Mouse (Mus musculus) MEL (cell line): ENCODE measurements around the gene Tsc2.
A peak's percentile ranks its signal among the peaks of the same experiment; 100 is the strongest.

Experiments
- BHLHE40 ChIP-seq: IDR thresholded peaks from 2 replicates; pipeline ENCODE4 v1.6.1; 2012; ENCODE audit warnings: low read depth, mild to moderate bottlenecking, inconsistent platforms, low read length, improper control_type of control experiment, borderline replicate concordance
- CTCF ChIP-seq, 3 experiments: IDR thresholded peaks in 2 of 3; conservative IDR thresholded peaks in 1 of 3; 2 replicates each; pipeline ENCODE4 v1.5.1; 2011 to 2012; ENCODE audit warnings: low read length in 3 of 3, low read depth in 2 of 3, mild to moderate bottlenecking in 2 of 3, improper control_type of control experiment in 1 of 3, inconsistent platforms in 1 of 3, mixed read lengths in 1 of 3, moderate library complexity in 1 of 3; ENCODE audit not compliant: control insufficient read depth in 1 of 3, insufficient read depth in 1 of 3, poor library complexity in 1 of 3, severe bottlenecking in 1 of 3
- GATA1 ChIP-seq: IDR thresholded peaks from 2 replicates; pipeline ENCODE4 v1.6.1; 2011; ENCODE audit warnings: low read depth, low read length, improper control_type of control experiment
- POLR2A ChIP-seq, 2 experiments: IDR thresholded peaks; 2 replicates each; pipeline ENCODE4 v1.6.1; 2011 to 2012; ENCODE audit warnings: low read length in 2 of 2, mild to moderate bottlenecking in 2 of 2, control low read depth in 1 of 2, improper control_type of control experiment in 1 of 2, low read depth in 1 of 2, moderate library complexity in 1 of 2; ENCODE audit not compliant: control insufficient read depth in 1 of 2, insufficient read depth in 1 of 2, poor library complexity in 1 of 2
- TAL1 ChIP-seq: IDR thresholded peaks from 2 replicates; pipeline ENCODE4 v1.6.1; 2012; ENCODE audit warnings: mild to moderate bottlenecking, inconsistent platforms, low read length, moderate library complexity, mixed read lengths
- TCF12 ChIP-seq: IDR thresholded peaks from 2 replicates; pipeline ENCODE4 v1.6.1; 2014; ENCODE audit warnings: low read depth, mild to moderate bottlenecking, inconsistent platforms, low read length, improper control_type of control experiment, moderate library complexity
- UBTF ChIP-seq: IDR thresholded peaks from 2 replicates; pipeline ENCODE4 v1.6.1; 2012; ENCODE audit warnings: low read depth, mild to moderate bottlenecking, inconsistent platforms, low read length, improper control_type of control experiment, moderate library complexity, borderline replicate concordance; ENCODE audit not compliant: insufficient read depth
- ZKSCAN1 ChIP-seq: IDR thresholded peaks from 2 replicates; pipeline ENCODE4 v1.6.1; 2012; ENCODE audit warnings: low read depth, mild to moderate bottlenecking, inconsistent platforms, low read length, improper control_type of control experiment, moderate library complexity
- ZNF384 ChIP-seq: IDR thresholded peaks from 2 replicates; pipeline ENCODE4 v1.6.1; 2012; ENCODE audit warnings: low read depth, mild to moderate bottlenecking, inconsistent platforms, low read length, improper control_type of control experiment

- TF ChIP-seq GATA1 (no peak), UBTF (no peak), CTCF (IDR thresholded peaks at IDR 0.05 in 2 of 3, conservative IDR thresholded peaks at IDR 0.05 in 1 of 3; ENCODE audit: control insufficient read depth in 1 of 3, insufficient read depth in 1 of 3, low read depth in 2 of 3, low read length in 3 of 3, poor library complexity in 1 of 3, severe bottlenecking in 1 of 3) (0 out of 6 replicates have a peak, but pooled peaks of 1 of the 3 experiments have one; percentile 5), TAL1 (no peak), BHLHE40 (no peak), ZKSCAN1 (no peak), TCF12 (peak; percentile 68), ZNF384 (no peak), POLR2A (IDR thresholded peaks at IDR 0.05; ENCODE audit: control insufficient read depth in 1 of 2, insufficient read depth in 1 of 2, low read depth in 1 of 2, low read length in 2 of 2, poor library complexity in 1 of 2) (peak; percentile 93 to 96; a peak in 3 of 4 replicates)
These were observed 37.3 kb upstream of the Tsc2 start, which contains the start of gene Zfp598 for GRCm38 (mm10) chr17:24669545-24670245.
